Mouse (Mus musculus) cerebellum, adult 18-20 months (tissue): ENCODE results near the gene Prr13.
A peak's percentile ranks its signal among the peaks of the same experiment; 100 is the strongest.

Experiments used
- DNase-seq, 2 experiments: peaks; one replicate each; pipeline ENCODE4 v3.0.0; 2021

Gene Prr13

GRCm38 (mm10) chr15:102505770-102506463 is 47.1 kb downstream of the Prr13 start:
- no peak for DNase-seq

GRCm38 (mm10) chr15:102506464-102506830 is 47.6 kb downstream of the Prr13 start:
- no peak for DNase-seq

- DNase-seq = no peak
Measured at GRCm38 (mm10) chr15:102506864-102507263, 48.0 kb downstream of the Prr13 start.

- no peak for DNase-seq
Measured at GRCm38 (mm10) chr15:102507561-102507960, 48.7 kb downstream of the Prr13 start.

GRCm38 (mm10) chr15:102508336-102508735 is 49.5 kb downstream of the Prr13 start:
- no peak for DNase-seq

GRCm38 (mm10) chr15:102510110-102510509 is 51.3 kb downstream of the Prr13 start:
- DNase-seq = peak in 1 of 2 experiments; percentile 40

- peak; percentile 81 to 84 for DNase-seq
Measured at GRCm38 (mm10) chr15:102510590-102511284, 51.9 kb downstream of the Prr13 start.

GRCm38 (mm10) chr15:102511285-102511833 is 52.5 kb downstream of the Prr13 start:
- peak in 1 of 2 experiments; percentile 40 for DNase-seq

- DNase-seq = peak; percentile 44 to 51
Measured at GRCm38 (mm10) chr15:102512010-102512409, 53.2 kb downstream of the Prr13 start.
